Mouse (Mus musculus) 3134 (cell line): Measurements from ENCODE around the gene Fgf10.
A peak's percentile ranks its signal among the peaks of the same experiment; 100 is the strongest.

Source experiments
- DNase-seq: peaks from one replicate; pipeline ENCODE4 v3.0.0-alpha.2; 2011; ENCODE audit warnings: low spot score; ENCODE audit not compliant: insufficient read length; ENCODE audit errors: extremely low read depth

Gene Fgf10

GRCm38 (mm10) chr13:118669491-118669890, at the start of gene Fgf10:
Gene Fgf10 (plus strand): TSS chr13:118669791.
- DNase-seq: no peak

GRCm38 (mm10) chr13:118629661-118630428, 39.7 kb upstream of the Fgf10 start:
- no peak for DNase-seq

- DNase-seq: no peak
Measured at GRCm38 (mm10) chr13:118631500-118631899, 38.1 kb upstream of the Fgf10 start.

- no peak for DNase-seq
Measured at GRCm38 (mm10) chr13:118636047-118636446, 33.5 kb upstream of the Fgf10 start.

- no peak for DNase-seq
Measured at GRCm38 (mm10) chr13:118642585-118642984, 27.0 kb upstream of the Fgf10 start.

- DNase-seq: no peak
Measured at GRCm38 (mm10) chr13:118643138-118643537, 26.5 kb upstream of the Fgf10 start.

GRCm38 (mm10) chr13:118656991-118657390, 12.6 kb upstream of the Fgf10 start:
- DNase-seq: no peak

GRCm38 (mm10) chr13:118658031-118658430, 11.6 kb upstream of the Fgf10 start:
- DNase-seq: no peak

- no peak for DNase-seq
Measured at GRCm38 (mm10) chr13:118658608-118659326, 10.8 kb upstream of the Fgf10 start.

- DNase-seq: no peak
Measured at GRCm38 (mm10) chr13:118661664-118662063, 7.9 kb upstream of the Fgf10 start.

- no peak for DNase-seq
Measured at GRCm38 (mm10) chr13:118664901-118665300, 4.7 kb upstream of the Fgf10 start.

GRCm38 (mm10) chr13:118679228-118679627, 9.6 kb downstream of the Fgf10 start:
- no peak for DNase-seq

GRCm38 (mm10) chr13:118693049-118693448, 23.5 kb downstream of the Fgf10 start:
- no peak for DNase-seq

GRCm38 (mm10) chr13:118695103-118695502, 25.5 kb downstream of the Fgf10 start:
- no peak for DNase-seq

- DNase-seq: no peak
Measured at GRCm38 (mm10) chr13:118703727-118704126, 34.1 kb downstream of the Fgf10 start.

- no peak for DNase-seq
Measured at GRCm38 (mm10) chr13:118705716-118706115, 36.1 kb downstream of the Fgf10 start.

- no peak for DNase-seq
Measured at GRCm38 (mm10) chr13:118709912-118710311, 40.3 kb downstream of the Fgf10 start.

- DNase-seq: no peak
Measured at GRCm38 (mm10) chr13:118713626-118714150, 44.1 kb downstream of the Fgf10 start.

- peak; percentile 2 for DNase-seq
Measured at GRCm38 (mm10) chr13:118714284-118715065, 44.9 kb downstream of the Fgf10 start.

GRCm38 (mm10) chr13:118715066-118716018, 45.8 kb downstream of the Fgf10 start:
- peak; percentile 5 for DNase-seq
